Mouse (Mus musculus) monocyte, adult 2 months (primary cell): ENCODE results near the gene Sec22a.

ENCODE experiments used
- DNase-seq, 2 experiments: peaks; one replicate each; pipeline ENCODE4 v3.0.0; 2022; ENCODE audit warnings: low spot score in 2 of 2, low read depth in 1 of 2

Gene Sec22a

GRCm38 (mm10) chr16:35363150-35364062 is at the start of gene Sec22a:
TSS of gene Sec22a (minus strand) at chr16:35363918.
- peak; percentile 59 to 73 for DNase-seq

DNA sequence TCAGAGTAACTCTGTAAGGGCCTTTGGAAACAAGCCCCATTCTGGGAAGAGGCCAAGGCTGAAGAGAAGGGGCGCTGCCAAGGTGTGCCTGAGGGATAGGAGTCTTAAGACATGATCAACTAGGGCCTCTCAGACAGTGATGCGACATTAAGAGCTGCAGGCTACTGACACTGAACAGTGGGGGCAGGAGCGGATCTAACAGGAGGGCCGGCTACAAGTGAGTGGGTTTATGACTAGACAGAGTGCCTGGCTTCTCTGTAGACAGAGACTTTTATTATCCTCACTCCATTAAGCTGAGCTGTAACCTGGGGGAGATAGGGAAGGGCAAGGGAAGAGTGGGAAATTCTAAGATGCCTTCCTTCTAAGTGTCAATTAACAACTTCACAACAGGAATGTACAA is 43.0 kb upstream of the Sec22a start:
- no peak for DNase-seq

DNA sequence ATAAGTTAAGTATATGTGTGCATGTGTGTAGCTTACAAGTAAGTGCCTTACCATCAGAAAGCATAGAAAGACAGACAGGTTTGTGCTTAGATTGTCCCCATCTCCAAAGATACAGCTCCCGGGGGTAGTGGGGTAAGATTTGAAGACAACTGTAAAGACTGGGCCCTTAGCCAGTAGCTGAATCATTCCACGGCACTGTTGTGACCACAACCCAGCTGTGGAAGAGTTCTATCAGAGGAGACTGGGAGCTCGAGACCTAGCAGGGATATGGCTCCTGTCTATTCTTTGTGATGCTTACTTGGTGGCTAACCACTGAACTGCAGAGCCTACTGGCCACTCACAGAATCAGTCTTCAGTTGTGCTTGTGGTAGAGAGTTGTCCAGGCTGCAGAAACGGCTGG is 42.4 kb upstream of the Sec22a start:
- DNase-seq = no peak

GRCm38 (mm10) chr16:35405348-35406080 is 41.8 kb upstream of the Sec22a start:
- DNase-seq = no peak

- no peak for DNase-seq
These were observed 41.1 kb upstream of the Sec22a start for GRCm38 (mm10) chr16:35404864-35405263.

DNA sequence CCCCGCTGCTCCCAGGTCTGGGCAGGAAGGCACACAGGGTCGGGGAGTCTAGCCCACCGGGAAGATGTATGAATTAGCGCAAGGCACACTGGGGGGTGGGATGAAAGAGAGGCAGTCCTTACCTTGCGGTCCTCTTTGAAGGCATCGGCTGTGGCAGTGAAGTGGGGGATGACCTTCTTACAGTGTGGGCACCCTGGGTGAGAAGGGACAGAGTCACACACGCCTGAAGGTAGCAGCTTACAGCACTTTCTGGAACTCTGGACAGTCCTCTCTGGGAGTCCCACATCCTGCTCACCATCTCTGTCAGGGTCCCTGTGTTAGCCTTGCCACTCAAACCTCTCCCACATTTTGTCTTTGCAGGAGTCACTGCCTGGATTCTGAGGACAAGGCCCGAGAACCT is 40.2 kb upstream of the Sec22a start:
- DNase-seq = no peak

DNA sequence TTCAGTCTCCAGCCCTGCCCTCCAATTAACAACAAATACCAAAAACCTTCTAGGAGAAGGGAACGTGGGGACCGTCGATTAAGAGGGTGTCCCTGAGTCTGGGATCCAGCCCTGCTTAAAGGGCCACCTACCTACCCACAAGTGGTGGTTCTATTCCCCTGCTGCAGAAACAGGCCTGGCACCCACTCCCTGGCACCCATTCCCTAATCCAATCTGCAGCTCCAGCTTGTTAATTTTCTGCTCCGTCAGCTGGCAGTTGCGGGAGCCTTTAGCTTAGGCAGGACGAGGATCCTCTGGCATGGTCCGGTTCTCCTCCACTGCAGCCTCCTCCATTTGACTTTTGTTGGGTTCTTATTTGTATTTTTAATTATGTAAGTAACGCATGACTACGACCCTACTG is 39.6 kb upstream of the Sec22a start:
- DNase-seq = no peak

GRCm38 (mm10) chr16:35392813-35393212 is 29.1 kb upstream of the Sec22a start:
- DNase-seq = no peak

DNA sequence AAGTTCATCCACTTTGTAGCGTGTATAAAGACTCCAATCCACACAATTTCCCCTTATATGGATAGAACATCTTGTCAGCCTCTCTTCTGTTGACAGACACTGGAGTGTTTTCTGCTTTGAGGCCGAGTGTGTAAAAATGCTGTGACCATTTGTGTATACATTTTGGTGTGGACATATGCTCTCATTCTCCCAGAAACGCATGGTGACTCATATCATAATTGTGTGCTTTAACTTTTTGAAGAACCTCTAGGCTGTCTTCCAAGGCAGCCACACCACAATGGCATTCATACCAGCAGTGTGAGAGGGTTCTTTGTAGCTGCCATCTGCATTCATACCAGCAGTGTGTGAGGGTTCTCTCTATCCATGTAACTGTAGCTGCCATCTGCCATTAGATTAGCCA is 21.9 kb upstream of the Sec22a start:
- no peak for DNase-seq

DNA sequence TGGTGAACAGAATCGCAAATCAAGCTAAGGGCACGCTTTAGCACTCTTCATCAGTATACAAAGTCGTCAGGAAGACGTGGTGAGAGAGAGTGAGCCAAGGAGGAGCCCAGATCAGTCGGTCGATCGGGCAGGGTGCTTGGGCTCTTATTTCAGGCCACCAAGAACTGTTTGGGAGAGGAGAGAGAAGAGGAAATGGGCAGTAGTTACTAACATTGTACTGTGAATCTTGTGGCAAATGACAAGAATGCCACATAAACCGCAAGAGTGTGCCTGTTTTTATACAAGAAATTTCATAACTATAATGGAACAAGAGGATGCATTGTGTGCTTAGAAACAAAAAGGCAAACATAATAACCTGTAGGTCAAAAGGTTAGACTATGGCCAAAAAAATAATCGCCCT is 16.3 kb upstream of the Sec22a start:
- no peak for DNase-seq

DNA sequence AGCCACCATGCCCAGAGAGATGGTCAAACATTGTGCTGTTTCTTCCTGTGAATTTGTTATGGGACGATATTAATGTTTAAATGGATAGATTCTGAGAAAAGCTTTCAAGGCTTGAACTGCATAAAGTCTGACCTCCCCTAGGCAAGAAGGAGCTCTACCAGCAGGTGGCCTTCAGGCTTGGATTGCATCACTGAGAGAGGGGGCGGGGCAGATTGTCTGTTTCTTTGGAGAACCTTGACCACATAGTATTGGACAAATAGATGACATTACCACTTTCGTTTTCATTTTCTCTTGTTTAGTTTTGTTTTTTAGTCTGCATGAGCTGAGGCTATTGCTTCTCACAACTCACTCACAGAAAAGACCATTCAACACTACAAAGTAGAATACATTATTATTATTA is 15.6 kb upstream of the Sec22a start:
- no peak for DNase-seq

- no peak for DNase-seq
These were observed 328 bp upstream of the Sec22a start for GRCm38 (mm10) chr16:35364063-35364428.

DNA sequence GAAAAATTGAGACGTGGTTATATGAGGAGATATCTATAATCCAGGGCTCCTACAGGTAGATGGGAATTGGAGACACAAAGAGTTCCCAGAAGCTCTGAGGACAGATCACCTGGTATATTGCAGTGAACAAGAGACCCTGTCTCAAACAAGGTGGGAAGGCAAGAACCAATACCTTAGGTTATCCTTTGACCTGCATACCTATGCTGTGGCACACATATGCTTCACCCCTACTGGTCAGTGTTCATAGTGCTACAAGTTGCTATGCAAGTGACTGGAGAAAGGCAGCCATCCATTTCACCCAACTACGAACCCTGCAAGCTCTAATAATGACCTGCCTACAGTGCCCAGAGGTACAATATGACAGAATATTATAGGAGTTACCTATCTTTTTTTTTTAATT is 1.5 kb downstream of the Sec22a start:
- no peak for DNase-seq

- DNase-seq = peak in 1 of 2 experiments; percentile 24
These were observed 3.1 kb downstream of the Sec22a start for GRCm38 (mm10) chr16:35360593-35360992.

DNA sequence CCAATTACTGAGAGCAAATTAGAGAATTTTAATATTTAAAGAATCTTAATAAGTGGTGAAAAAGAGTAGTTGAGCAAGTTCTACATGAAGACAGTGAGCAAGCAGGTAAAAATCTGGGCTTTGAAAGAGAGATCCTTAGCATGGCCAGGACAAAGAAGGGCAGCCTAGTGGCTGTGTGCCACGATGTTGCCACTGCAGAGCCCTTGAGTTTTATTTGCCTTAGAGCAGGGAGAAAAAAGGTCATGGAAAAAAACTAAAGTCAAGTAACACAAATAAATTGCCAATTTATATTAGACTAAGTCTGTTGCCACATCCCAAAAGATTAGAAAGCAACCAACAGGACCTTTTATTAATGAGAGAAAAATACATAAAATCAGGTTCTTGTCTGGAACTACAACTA is 6.3 kb downstream of the Sec22a start:
- no peak for DNase-seq

DNA sequence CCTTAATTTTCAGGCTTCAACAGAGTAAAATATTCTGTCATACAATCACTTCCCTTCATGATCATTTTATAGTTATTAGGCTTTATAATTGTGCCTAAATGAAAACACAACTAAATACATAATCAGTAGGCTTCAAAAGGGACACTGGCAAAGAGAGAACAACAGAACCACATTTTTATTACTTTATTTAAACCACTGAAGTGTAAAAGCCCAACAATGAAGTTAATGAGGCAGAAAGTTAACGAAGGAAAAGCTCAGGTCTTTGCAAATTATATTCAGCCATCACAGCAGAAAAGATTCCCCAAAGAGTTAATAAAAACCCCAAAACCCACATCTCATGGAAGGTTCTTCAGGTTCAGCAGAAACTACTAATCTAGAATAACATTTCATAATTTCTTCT is 33.3 kb downstream of the Sec22a start:
- no peak for DNase-seq

GRCm38 (mm10) chr16:35319773-35320172 is 43.9 kb downstream of the Sec22a start:
- DNase-seq = no peak

DNA sequence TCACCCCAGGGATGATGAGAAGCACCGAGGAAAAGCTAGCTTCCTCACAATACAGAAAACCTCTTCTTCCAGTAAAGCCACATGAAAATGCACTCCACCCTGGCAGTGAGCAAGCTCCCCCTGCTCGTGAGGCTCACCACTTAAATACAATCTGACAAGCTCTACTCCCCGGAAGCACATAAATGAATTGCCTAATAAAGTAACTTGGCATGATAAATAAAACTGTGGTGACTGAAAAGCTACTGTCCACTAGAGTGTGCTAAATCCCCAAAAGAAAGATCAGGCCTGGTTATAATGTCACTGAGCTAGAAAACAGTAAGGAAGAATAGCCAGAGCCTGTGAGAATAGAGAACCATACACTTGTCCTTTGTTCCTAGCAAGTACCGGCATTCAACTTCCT is 44.4 kb downstream of the Sec22a start:
- no peak for DNase-seq

DNA sequence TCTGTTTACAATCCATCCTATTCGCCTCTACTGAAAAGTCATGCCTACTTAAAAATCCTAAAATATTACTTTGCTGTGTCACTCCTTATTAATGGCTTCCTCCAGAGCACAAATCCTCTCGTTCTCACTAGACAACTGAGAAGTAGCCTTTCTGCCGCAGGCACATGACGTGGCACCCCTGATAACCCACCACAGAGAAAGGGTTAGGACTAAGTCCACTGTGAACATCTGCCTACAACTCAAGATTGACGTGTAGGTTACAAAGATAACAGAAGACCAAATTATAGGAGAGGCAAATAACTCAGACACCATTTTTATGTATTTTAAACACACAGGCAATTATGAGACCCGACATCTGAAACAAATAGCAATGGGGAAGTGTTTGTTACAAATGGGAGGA is 45.3 kb downstream of the Sec22a start:
- DNase-seq = no peak

GRCm38 (mm10) chr16:35317460-35317859 is 46.3 kb downstream of the Sec22a start:
- DNase-seq = no peak

DNA sequence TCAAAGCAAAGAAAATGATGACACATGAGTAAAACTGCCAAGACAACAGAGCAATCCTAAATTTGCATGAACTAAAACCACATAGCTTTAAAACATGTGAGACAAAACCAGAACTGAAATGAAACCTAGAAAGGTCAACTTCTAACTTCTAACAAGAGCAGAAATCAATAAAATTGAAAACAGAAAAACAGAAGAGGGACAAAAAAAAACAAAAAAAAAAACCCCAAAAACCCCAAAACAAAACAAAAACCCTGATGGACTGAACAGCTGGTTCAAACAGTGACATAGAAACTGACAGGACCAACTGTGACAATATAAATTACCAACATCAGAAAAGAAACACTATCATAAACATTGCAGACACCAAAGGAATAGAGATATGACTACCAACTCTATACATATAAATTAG is 46.9 kb downstream of the Sec22a start:
- no peak for DNase-seq

DNA sequence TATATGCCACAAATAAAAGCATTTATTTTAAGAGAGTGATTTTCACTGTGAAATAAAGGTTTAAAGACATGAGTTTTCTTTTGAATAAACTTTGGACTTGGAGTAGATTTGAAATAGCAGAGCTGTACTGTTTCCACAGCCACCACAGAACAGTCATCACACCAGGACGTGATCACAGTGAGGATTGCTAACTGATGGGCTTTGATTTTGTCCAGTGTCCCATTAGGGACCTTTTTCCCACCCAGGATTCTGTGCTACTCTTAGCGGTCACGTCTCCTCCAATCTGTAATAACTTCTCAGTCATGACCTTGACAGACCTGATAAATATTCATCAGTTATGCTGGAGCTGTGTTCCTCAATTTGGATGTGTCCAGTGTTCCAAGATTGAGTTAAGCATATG is 48.2 kb downstream of the Sec22a start:
- no peak for DNase-seq
